Mouse (Mus musculus) lung, embryonic 16.5 days (tissue): ENCODE results near the gene Gm28308. TPM values are rescaled to one million over a fixed set of nuclear protein-coding genes. Genes with fewer than 3 reads are reported as not detected.
A peak's percentile ranks its signal among the peaks of the same experiment; 100 is the strongest.

Source experiments
- ATAC-seq: fragments of 200-750 bp; cut with Nextera tagmentation; 2 replicates; pipeline ENCODE4 v1.8.0; 2017; ENCODE audit warnings: low read depth, mild to moderate bottlenecking, moderate library complexity
- H3K27ac ChIP-seq: fragments of 300-500 bp; sonication (generic); 2 replicates; pipeline ENCODE4 v1.5.1; 2014; ENCODE audit warnings: mild to moderate bottlenecking, control low read depth, low read length
- H3K27me3 ChIP-seq: fragments of 300-500 bp; sonication (generic); 2 replicates; pipeline ENCODE4 v1.6.1; 2014; ENCODE audit warnings: low read depth, low read length, mixed read lengths; ENCODE audit not compliant: control insufficient read depth, insufficient read depth
- H3K36me3 ChIP-seq: fragments of 300-500 bp; sonication (generic); 2 replicates; pipeline ENCODE4 v1.6.1; 2014; ENCODE audit warnings: low read length; ENCODE audit not compliant: control insufficient read depth, insufficient read depth
- H3K4me1 ChIP-seq: fragments of 300-500 bp; sonication (generic); replicated peaks from 2 replicates; pipeline ENCODE4 v1.6.1; 2014; ENCODE audit warnings: low read length, mixed read lengths; ENCODE audit not compliant: control insufficient read depth, insufficient read depth
- H3K4me2 ChIP-seq: fragments of 300-500 bp; sonication (generic); 2 replicates; pipeline ENCODE4 v1.6.1; 2014; ENCODE audit warnings: low read depth, low read length, control low read depth
- H3K4me3 ChIP-seq: fragments of 300-500 bp; sonication (generic); 2 replicates; pipeline ENCODE4 v1.5.1; 2014; ENCODE audit warnings: mild to moderate bottlenecking, low read length, control low read depth
- H3K9ac ChIP-seq: fragments of 300-500 bp; sonication (generic); 2 replicates; pipeline ENCODE4 v1.6.1; 2014; ENCODE audit warnings: low read length, control low read depth
- H3K9me3 ChIP-seq: fragments of 300-500 bp; sonication (generic); 2 replicates; pipeline ENCODE4 v1.6.1; 2016; ENCODE audit warnings: low read length; ENCODE audit not compliant: control insufficient read depth
- WGBS: fragments of 180-500 bp; shearing (Covaris S2); extraction: QIAGEN DNeasy Blood & Tissue Kit; methylation state at CpG from one replicate; pipeline ENCODE4 v1.1.7; 2014; 5-methylcytosine and 5-hydroxymethylcytosine counted together
- polyA plus RNA-seq: library from polyadenylated mRNA; unstranded; fragments of >200 nt; fragmentation: Nextera tagmentation; extraction: Ambion mirVana; gene quantifications from 2 replicates; pipeline ENCODE4 v1.2.1, GENCODE M21; 2015

Gene Gm28308
- polyA plus RNA-seq, 1 experiment from 2014 or later: not detected

DNA sequence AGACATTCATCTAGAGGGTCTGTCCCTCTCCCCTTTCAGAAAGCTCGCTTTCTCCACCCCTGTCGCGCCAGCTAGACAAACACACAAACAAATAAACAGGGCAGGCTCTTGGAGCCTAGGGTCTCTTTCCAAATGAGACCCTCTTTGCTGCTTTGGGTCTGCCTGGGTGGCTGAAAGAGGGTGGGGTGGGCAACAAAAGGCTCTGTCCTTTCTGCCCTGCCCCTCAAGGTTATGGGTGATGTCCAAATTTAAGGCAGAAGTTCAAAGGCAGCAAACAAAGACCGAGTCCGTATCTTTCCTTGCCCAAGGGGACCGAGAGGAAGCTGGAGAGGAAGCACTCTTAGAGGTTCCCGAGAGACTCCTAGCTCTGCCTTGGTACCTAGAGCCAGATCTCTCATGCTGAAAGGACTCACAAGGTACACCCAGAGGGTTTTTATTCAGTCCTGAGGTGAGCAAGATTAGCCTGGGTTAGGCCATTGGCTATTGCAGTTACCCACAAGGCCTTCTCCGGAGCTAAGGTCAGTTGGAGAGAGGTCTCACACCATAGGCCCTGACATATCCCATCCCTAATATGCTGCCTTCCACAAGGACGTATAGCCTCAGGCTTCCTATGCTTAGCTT lies 28.0 kb upstream of the Gm28308 start:
- Histone ChIP-seq H3K4me3 (no peak overlapping the region), H3K4me2 (no peak overlapping the region), H3K27me3 (peaks cover 92% of the 10 kb centered on the region), H3K9ac (no peak overlapping the region), H3K9me3 (no peaks in the 10 kb centered on the region), H3K4me1 (peaks cover 2% of the 10 kb centered on the region; the same call in 1 of the 2 replicates), H3K36me3 (no peaks in the 10 kb centered on the region), H3K27ac (no peak overlapping the region)
- WGBS: 9% methylated on average over 9 of the region's 9 CpGs
- no peak for ATAC-seq

DNA sequence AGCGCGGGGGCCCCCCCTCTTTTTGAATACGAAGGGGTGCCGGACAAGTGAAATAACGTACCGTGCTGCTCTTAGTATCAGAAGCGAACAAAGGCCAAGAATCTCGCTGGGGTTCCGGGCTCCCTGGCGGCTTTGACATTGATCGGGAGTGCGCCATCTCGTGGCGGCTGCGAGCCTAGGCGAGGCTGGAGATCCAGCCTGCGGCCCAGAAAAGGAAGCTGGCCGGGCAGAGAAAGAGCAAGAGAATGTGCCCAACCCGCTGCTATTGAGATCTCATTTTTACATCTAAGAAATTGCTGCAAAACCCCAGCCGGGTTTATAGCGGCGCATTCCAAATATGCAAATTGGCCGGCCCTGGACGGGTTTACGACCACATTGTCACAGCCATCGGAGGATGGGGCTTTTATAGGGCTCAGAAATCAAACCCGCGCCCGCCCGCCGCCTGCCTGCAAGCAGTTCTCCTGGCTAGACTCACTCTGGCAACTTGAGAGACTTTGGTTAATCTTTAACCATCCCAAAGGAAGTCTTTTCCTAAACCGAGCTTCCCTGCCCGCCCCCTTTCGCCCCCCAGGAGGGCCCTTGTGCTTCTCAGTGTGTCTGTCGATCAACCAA lies 27.4 kb upstream of the Gm28308 start, which contains the start of gene Hoxa10:
TSS of gene Hoxa10 (minus strand) at position 466 of the 612 bp plus-strand sequence.
- ATAC-seq: peak; percentile 77
- 2% methylated on average over 35 of the region's 35 CpGs for WGBS
- Histone ChIP-seq H3K4me3 (0 out of 2 replicates have a peak within 1 kb of the TSS, but pooled peaks have one; percentile 6), H3K9me3 (no peaks in the 10 kb centered on the region), H3K36me3 (no peaks in the 10 kb centered on the region), H3K4me2 (peak within 1 kb of the TSS; percentile 15; the same call in 1 of the 2 replicates), H3K27ac (no peak within 1 kb of the TSS), H3K4me1 (peaks cover 2% of the 10 kb centered on the region; the same call in 1 of the 2 replicates), H3K9ac (no peak within 1 kb of the TSS), H3K27me3 (peaks cover 92% of the 10 kb centered on the region)

DNA sequence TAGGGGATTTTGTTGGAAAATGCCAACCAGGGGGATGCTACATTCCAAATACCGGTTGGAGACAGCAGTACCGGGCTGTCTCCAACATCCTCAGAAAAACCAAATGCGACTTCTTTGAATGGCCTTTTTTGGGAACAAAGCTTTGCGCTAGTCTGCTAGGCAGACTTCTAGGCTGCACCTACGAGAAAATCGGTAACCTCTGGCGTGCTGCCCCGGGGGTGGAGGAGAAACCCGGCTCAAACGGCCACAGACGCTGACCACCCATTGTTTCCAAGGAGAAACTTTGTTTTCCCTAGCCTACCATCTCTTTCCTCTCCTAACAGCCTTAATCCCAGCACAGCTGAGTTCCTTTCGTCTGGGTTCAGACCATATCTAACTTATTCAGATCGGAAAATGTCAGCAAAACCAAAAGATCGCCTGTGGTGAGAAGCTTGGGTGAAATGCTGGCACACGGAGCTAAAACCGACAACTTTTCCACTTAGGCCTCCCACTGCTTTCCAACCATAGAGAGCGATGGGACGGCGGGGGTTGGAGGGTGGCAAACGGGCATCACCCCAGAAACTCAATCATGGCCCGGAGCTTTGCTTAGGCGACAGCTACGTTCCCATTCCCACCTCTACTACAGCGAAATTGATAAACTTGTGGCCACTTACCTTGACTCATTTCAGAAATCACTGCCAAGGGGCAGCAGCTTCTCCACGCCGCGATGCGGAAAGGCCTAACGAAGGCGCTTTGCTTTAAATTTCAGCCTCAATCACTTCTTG lies 26.7 kb upstream of the Gm28308 start:
- no peaks in the 10 kb centered on the region for H3K9me3 ChIP-seq
- H3K27ac ChIP-seq: no peak overlapping the region
- H3K4me2 ChIP-seq: peak overlapping the region; percentile 15; the same call in 1 of the 2 replicates
- H3K4me1 ChIP-seq: no peaks in the 10 kb centered on the region; the same call in 1 of the 2 replicates
- no peak overlapping the region for H3K9ac ChIP-seq
- H3K4me3 ChIP-seq: no peak overlapping the region
- peaks cover 92% of the 10 kb centered on the region for H3K27me3 ChIP-seq
- no peak for ATAC-seq
- WGBS: 3% methylated on average over 30 of the region's 30 CpGs
- H3K36me3 ChIP-seq: no peaks in the 10 kb centered on the region

DNA sequence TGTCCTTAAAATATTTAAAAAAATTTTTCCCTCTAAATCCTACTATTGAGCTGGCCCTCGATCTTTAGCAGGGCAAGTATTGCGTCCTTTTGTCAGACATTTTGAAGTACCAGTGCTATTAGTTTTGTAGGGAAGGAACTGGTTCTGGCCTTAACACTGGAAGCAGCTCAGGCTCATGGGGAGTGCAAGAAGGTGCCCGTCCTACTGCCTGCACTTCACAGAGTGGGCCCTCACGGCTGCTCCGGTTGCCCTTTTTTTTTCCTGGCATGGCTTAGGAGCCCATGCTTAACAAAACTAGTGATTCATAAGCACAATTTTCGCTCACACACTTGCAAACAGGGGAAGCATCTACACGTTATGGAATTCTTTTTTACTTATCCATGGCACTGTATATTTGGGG lies 25.8 kb upstream of the Gm28308 start:
- Histone ChIP-seq H3K9ac (no peak overlapping the region), H3K4me3 (no peak overlapping the region), H3K27me3 (peaks cover 92% of the 10 kb centered on the region), H3K9me3 (no peaks in the 10 kb centered on the region), H3K4me2 (no peak overlapping the region), H3K36me3 (no peaks in the 10 kb centered on the region), H3K27ac (no peak overlapping the region), H3K4me1 (no peaks in the 10 kb centered on the region; the same call in 1 of the 2 replicates)
- ATAC-seq: no peak
- WGBS: 5% methylated on average over 7 of the region's 7 CpGs

DNA sequence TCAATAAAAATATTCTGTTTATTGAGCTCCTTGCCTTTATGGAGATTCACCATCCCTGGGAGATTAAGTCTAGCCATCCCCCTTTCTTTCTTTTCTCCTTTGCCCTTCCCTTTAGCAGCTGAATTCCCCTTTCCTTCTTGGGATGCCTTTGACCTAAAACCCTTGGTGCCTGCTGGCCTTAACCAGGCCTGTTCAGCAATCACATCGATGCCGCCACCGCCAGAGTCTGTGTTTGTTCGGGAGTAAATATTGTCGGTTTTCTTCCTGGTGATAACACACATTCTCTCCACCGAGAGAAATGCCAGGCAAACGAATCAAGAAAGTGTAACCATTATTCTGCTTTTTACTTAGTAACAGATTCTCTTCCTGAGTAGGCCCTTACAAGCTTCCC lies 25.0 kb upstream of the Gm28308 start:
- Histone ChIP-seq H3K4me1 (no peaks in the 10 kb centered on the region; the same call in 1 of the 2 replicates), H3K9ac (no peak overlapping the region), H3K4me2 (no peak overlapping the region), H3K4me3 (no peak overlapping the region), H3K36me3 (no peaks in the 10 kb centered on the region), H3K27me3 (peaks cover 92% of the 10 kb centered on the region), H3K9me3 (no peaks in the 10 kb centered on the region), H3K27ac (no peak overlapping the region)
- WGBS: 4% methylated on average over 7 of the region's 7 CpGs
- no peak for ATAC-seq

DNA sequence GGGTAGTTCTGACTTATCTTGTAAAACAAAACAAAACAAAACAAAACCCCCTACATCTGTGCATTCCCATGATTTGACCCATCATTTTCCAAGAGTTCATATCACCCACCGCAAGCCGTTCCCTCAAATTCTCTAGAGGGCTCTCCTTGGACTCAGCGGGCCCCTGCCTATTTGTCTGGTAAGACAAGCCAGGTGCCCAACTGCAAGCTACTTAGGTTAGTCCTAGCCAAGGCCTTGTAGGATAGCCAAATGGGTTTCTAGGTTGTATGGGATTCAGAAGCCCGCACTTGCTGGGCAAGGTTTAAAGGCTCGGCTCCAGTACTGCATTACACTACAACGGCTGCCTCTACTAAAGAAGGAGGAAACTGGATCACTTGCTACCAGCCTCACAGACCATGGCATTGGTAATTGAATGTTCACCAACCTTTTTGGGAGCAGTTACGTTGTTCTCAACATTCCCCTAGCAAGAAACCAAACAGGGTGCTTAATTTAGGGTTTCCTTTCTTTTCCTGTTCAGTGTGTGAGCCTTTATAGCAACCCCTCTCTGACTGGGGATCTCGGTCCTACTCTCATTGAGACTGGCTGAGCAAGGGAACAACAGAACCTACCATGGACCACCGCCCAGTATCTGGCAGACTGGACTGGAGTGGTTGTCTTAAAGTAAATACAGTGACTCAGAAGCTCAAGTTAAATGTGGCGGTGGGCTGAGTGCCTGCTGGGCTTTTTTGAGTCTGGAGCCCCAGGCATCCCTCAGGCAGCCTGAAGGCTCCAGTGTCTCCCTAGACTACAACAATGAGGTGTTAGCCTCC lies 24.4 kb upstream of the Gm28308 start:
- Histone ChIP-seq H3K4me1 (no peaks in the 10 kb centered on the region; the same call in 1 of the 2 replicates), H3K27me3 (peaks cover 91% of the 10 kb centered on the region), H3K36me3 (no peaks in the 10 kb centered on the region), H3K27ac (no peak overlapping the region), H3K4me2 (no peak overlapping the region), H3K9ac (no peak overlapping the region), H3K9me3 (no peaks in the 10 kb centered on the region), H3K4me3 (no peak overlapping the region)
- no peak for ATAC-seq
- 9% methylated on average over 10 of the region's 10 CpGs for WGBS

DNA sequence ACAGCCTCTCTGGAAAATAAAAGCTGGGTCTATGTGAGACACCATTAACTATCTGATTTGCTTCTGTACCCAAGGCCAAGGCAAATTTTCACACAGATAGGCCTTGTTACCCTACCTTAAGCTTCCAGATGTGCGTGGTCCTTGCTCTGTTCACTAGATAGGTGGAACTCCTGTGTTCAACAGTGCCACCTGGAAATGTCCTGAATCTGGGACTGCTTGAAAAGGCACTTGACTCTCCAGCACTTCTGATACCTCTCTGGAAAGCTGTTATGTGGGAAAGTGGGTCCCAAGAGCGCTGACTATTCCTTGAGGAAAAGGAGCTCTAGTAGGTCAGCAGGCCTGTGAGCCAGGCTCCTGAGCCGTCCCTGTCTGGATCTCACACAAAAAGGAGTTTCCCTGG lies 23.7 kb upstream of the Gm28308 start:
- H3K27me3 ChIP-seq: peaks cover 92% of the 10 kb centered on the region
- no peak overlapping the region for H3K4me2 ChIP-seq
- no peaks in the 10 kb centered on the region for H3K9me3 ChIP-seq
- H3K27ac ChIP-seq: no peak overlapping the region
- no peaks in the 10 kb centered on the region; the same call in 1 of the 2 replicates for H3K4me1 ChIP-seq
- 19% methylated on average over 3 of the region's 3 CpGs for WGBS
- H3K4me3 ChIP-seq: no peak overlapping the region
- H3K9ac ChIP-seq: no peak overlapping the region
- ATAC-seq: no peak
- H3K36me3 ChIP-seq: no peaks in the 10 kb centered on the region

DNA sequence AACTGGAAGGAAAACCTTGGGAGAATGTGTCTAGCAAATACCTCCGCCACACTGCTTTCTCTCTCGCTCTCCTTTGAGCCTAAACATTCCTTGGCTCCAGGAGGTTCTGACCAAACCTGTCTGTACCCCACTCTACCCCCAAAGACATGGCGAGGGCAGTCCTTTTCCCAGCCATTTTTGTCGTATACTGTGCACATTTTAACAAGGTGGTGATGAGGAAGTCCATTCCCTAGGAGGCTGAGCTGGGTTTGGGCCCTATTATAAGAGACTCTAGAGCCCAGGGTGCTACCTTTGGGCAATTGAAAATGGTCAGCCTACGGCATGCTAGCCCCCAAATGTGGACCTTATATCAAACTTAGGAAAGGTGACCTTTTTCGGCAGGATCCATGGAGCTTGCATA lies 22.7 kb upstream of the Gm28308 start:
- Histone ChIP-seq H3K9ac (no peak overlapping the region), H3K27ac (no peak overlapping the region), H3K27me3 (peaks cover 88% of the 10 kb centered on the region), H3K9me3 (no peaks in the 10 kb centered on the region), H3K4me3 (no peak overlapping the region), H3K4me2 (no peak overlapping the region), H3K4me1 (no peaks in the 10 kb centered on the region; the same call in 1 of the 2 replicates), H3K36me3 (no peaks in the 10 kb centered on the region)
- 18% methylated on average over 6 of the region's 6 CpGs for WGBS
- no peak for ATAC-seq
